Mouse (Mus musculus) ES-E14 (cell line): ENCODE measurements around the gene Gabrd.

Source experiments
- MAFK ChIP-seq: IDR thresholded peaks from 2 replicates; pipeline ENCODE4 v1.6.1; 2014; ENCODE audit warnings: mild to moderate bottlenecking, low read depth, low read length, inconsistent platforms; ENCODE audit not compliant: insufficient read depth
- ZC3H11A ChIP-seq: IDR thresholded peaks from 2 replicates; pipeline ENCODE4 v1.6.1; 2012; ENCODE audit warnings: low read depth, mild to moderate bottlenecking, inconsistent platforms, low read length, borderline replicate concordance
- ZNF384 ChIP-seq: IDR thresholded peaks from 2 replicates; pipeline ENCODE4 v1.6.1; 2012; ENCODE audit warnings: low read depth, low read length, inconsistent platforms

GRCm38 (mm10) chr4:155361303-155361791, 36.6 kb downstream of the Gabrd start, which contains the start of gene Prkcz:
- TF ChIP-seq ZC3H11A = no peak
- no peak for TF ChIP-seq ZNF384
- no peak for TF ChIP-seq MAFK
